Mouse (Mus musculus): ENCODE results near the gene Map7d1. TPM values are rescaled to one million over a fixed set of nuclear protein-coding genes. Genes with fewer than 3 reads are reported as not detected.
A peak's percentile ranks its signal among the peaks of the same experiment; 100 is the strongest.

Map7d1 gene
- 56.2 and 63.2 TPM in 2 replicates for polyA plus RNA-seq (2016; fragmentation: Nextera tagmentation; extraction: Ambion mirVana)

GRCm38 (mm10) chr4:126256131-126256791, at the start of gene Map7d1:
Gene Map7d1 (minus strand): TSS chr4:126256343.
- Histone ChIP-seq H3K27ac (peak within 1 kb of the TSS; percentile 97), H3K36me3 (peaks cover 23% of the 10 kb centered on the region), H3K27me3 (ENCODE audit: low read depth, poor library complexity, severe bottlenecking) (no peaks in the 10 kb centered on the region), H3K4me3 (peak within 1 kb of the TSS; percentile 95), H3K4me1 (peaks cover 88% of the 10 kb centered on the region), H3K9me3 (replicated peaks) (no peaks in the 10 kb centered on the region)
- peak; percentile 90 for DNase-seq (ENCODE audit: low spot score)
- under 1% methylated on average over 59 of the region's 59 CpGs for WGBS

- 94% methylated on average over 1 of the region's 1 CpGs for WGBS
- Histone ChIP-seq H3K4me1 (peaks cover 33% of the 10 kb centered on the region), H3K27ac (no peak overlapping the region), H3K36me3 (no peaks in the 10 kb centered on the region), H3K4me3 (no peak overlapping the region), H3K27me3 (ENCODE audit: low read depth, poor library complexity, severe bottlenecking) (peaks cover 47% of the 10 kb centered on the region), H3K9me3 (replicated peaks) (no peaks in the 10 kb centered on the region)
- no peak for DNase-seq (ENCODE audit: low spot score)
These were observed 49.3 kb upstream of the Map7d1 start for GRCm38 (mm10) chr4:126305428-126305827.

DNA sequence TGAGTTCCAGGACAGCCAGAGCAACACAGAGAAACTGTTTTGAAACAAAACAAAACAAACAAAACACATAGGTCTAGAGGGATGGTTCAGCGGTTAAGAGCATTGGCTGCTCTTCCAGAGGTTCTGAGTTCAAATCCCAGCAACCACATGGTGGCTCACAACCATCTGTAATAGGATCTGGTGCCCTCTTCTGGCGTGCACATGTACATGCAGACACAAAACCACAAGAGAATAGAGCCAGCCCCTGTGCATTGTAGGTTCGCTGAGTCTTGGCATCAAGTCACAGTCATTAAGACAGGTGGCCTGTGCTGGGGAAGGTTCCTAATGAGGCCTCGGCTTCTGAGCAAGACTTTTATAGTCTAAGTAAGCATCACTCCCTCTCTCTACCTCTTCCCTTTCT, 47.7 kb upstream of the Map7d1 start:
- Histone ChIP-seq H3K4me1 (peaks cover 29% of the 10 kb centered on the region), H3K27me3 (ENCODE audit: low read depth, poor library complexity, severe bottlenecking) (peaks cover 59% of the 10 kb centered on the region)
- WGBS, result 49% methylated on average over 4 of the region's 4 CpGs

GRCm38 (mm10) chr4:126301584-126302309, 45.6 kb upstream of the Map7d1 start:
- Histone ChIP-seq H3K27me3 (ENCODE audit: low read depth, poor library complexity, severe bottlenecking) (peaks cover 76% of the 10 kb centered on the region), H3K36me3 (no peaks in the 10 kb centered on the region), H3K9me3 (replicated peaks) (no peaks in the 10 kb centered on the region), H3K4me3 (peak overlapping the region; percentile 56), H3K4me1 (peaks cover 38% of the 10 kb centered on the region), H3K27ac (peak overlapping the region; percentile 77; the same call in 1 of the 2 replicates)
- 2% methylated on average over 27 of the region's 27 CpGs for WGBS
- peak; percentile 54 for DNase-seq (ENCODE audit: low spot score)

More for the DNA sequence above, 47.7 kb upstream of the Map7d1 start:
- no peak overlapping the region for H3K4me3 ChIP-seq
- no peaks in the 10 kb centered on the region for H3K36me3 ChIP-seq
- no peak for DNase-seq (ENCODE audit: low spot score)
- H3K9me3 ChIP-seq (replicated peaks), result no peaks in the 10 kb centered on the region
- no peak overlapping the region for H3K27ac ChIP-seq

DNA sequence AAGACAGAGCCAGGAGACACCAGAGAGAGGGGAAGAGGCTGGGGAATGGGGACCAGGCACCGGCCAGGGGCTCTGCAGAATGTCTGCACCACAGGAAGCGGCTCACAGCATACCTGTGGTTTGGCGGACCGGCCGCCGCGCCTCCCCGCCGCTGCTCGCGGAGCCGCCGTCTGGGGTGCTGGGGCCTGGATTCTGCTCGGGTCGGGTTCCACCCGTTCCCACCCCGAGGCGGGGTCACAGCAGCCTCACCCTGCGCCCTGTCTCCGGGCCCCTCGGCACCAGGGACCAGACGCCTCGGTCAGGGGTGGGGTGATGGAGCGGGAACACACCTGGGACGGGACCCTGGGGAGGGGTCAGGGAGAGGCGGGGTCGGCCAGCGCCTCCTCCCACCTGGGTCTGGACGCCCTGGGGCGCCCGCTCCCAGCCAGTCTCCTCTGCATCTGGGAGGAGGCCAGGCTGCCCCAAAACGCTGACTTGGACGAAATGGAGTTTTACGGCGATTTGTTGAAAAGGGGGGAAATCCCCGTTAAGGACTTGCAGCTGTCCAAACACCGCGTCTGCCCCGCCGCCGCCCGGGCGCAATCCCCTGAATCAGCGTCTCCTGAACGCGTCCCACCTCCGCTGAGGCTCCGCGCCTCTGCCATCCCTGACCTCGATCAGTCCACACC, 44.9 kb upstream of the Map7d1 start:
- Histone ChIP-seq H3K27me3 (ENCODE audit: low read depth, poor library complexity, severe bottlenecking) (peaks cover 83% of the 10 kb centered on the region), H3K4me3 (peak overlapping the region; percentile 56), H3K27ac (peak overlapping the region; percentile 77), H3K4me1 (peaks cover 43% of the 10 kb centered on the region), H3K9me3 (replicated peaks) (no peaks in the 10 kb centered on the region), H3K36me3 (no peaks in the 10 kb centered on the region)
- under 1% methylated on average over 50 of the region's 50 CpGs for WGBS
- DNase-seq (ENCODE audit: low spot score), result peak; percentile 69

DNA sequence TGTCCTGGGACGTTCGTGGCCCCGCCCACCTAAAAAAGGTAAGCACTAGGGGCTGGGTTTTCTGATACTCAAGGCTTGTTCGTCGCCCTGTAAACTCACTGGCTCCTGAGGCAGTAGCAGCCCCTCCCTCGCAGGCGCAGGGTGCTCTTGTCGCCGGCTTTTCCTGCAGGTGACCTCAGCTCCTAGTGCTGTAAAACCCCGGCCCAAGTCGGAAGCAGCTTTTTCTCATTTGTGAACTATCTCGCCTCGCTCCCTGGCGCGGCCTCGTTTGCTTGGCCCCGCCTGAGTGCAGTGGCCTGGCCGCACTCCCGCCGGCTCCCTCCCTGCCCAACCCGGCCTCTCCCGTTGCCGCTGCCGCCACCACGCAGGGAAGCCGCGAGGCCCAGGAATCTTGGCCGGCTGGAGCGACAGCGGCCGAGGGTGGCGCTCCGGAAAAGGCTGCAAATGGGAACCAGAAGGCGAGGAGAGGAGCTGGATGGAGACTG, 40.5 kb upstream of the Map7d1 start:
- Histone ChIP-seq H3K4me3 (peak overlapping the region; percentile 53), H3K4me1 (peaks cover 41% of the 10 kb centered on the region), H3K27me3 (ENCODE audit: low read depth, poor library complexity, severe bottlenecking) (peaks cover 73% of the 10 kb centered on the region), H3K9me3 (replicated peaks) (no peaks in the 10 kb centered on the region), H3K27ac (peak overlapping the region; percentile 85), H3K36me3 (no peaks in the 10 kb centered on the region)
- DNase-seq (ENCODE audit: low spot score), result peak; percentile 83
- WGBS, result under 1% methylated on average over 34 of the region's 34 CpGs

DNA sequence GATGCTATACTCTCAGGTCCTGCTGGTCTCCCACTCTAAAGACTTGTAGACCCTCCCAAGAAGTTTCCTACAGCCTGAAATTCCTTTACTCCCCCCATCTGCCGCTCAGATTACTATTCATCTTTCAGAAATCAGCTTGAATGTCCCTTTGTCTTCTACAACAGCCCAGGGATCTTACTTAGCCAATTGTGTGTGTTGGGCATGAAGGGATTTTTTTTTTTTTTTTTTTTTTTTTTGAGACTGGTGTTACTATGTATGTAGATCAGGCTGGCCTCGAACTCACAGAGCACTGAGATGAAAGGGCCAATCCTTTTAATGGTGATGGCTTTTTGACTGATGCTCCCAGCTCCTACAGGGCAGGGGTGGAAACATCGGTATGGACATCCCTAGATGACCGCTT, 39.8 kb upstream of the Map7d1 start:
- H3K4me1 ChIP-seq, result peaks cover 39% of the 10 kb centered on the region
- no peak for DNase-seq (ENCODE audit: low spot score)
- H3K36me3 ChIP-seq, result no peaks in the 10 kb centered on the region
- peak overlapping the region; percentile 85; the same call in 1 of the 2 replicates for H3K27ac ChIP-seq
- 29% methylated on average over 4 of the region's 4 CpGs for WGBS
- peaks cover 71% of the 10 kb centered on the region for H3K27me3 ChIP-seq (ENCODE audit: low read depth, poor library complexity, severe bottlenecking)
- no peaks in the 10 kb centered on the region for H3K9me3 ChIP-seq (replicated peaks)
- peak overlapping the region; percentile 53 for H3K4me3 ChIP-seq

DNA sequence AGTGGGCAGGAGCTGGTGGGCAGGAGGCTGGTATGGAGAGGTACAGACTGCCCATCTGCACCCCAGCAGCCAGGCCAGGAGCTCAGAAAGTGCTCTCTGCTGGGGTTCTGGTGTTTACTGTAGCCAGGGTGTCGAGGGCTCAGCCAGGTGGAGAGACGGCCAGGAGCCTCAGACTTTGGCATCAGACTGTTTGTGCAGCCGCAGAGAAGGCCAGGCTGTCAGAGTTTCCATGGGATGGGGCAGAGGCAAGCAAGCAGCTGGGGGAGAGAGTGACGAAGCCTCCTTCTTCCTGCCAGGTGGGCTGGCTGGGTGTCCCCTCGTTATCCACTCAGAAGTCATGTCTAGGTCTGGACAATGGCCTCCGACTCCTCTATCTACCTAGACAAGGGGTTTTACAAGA, 39.0 kb upstream of the Map7d1 start:
- Histone ChIP-seq H3K27me3 (ENCODE audit: low read depth, poor library complexity, severe bottlenecking) (peaks cover 71% of the 10 kb centered on the region), H3K27ac (0 out of 2 replicates have a peak overlapping the region, but pooled peaks have one; percentile 19), H3K36me3 (no peaks in the 10 kb centered on the region), H3K4me1 (peaks cover 31% of the 10 kb centered on the region), H3K4me3 (no peak overlapping the region), H3K9me3 (replicated peaks) (no peaks in the 10 kb centered on the region)
- WGBS, result 65% methylated on average over 6 of the region's 6 CpGs
- DNase-seq (ENCODE audit: low spot score), result no peak

GRCm38 (mm10) chr4:126291196-126291595, 35.1 kb upstream of the Map7d1 start:
- no peak overlapping the region for H3K4me3 ChIP-seq
- H3K27ac ChIP-seq, result 0 out of 2 replicates have a peak overlapping the region, but pooled peaks have one; percentile 25
- H3K36me3 ChIP-seq, result no peaks in the 10 kb centered on the region
- peaks cover 30% of the 10 kb centered on the region for H3K4me1 ChIP-seq
- DNase-seq (ENCODE audit: low spot score), result no peak
- no peaks in the 10 kb centered on the region for H3K9me3 ChIP-seq (replicated peaks)
- 46% methylated on average over 13 of the region's 13 CpGs for WGBS
- H3K27me3 ChIP-seq (ENCODE audit: low read depth, poor library complexity, severe bottlenecking), result peaks cover 71% of the 10 kb centered on the region

DNA sequence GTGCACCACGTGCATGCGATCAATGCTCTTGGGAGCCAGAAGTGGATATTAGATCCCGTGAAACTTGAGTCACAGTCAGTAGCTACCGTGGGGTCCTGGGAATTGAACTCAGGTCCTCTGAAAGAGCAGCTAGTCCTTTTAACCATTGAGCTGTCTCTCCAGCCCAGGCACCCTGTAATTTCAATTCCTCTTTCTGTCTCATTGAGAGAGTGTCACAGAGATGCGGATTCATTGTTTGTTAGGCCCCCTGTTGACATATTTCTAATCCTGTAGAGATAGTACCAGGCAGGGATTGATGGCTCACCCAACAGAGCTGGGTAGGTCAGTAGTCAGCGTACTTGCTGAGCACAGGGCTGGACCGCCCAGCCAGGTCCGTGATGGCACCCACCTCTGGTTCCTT, 34.2 kb upstream of the Map7d1 start:
- no peaks in the 10 kb centered on the region for H3K36me3 ChIP-seq
- no peak overlapping the region for H3K27ac ChIP-seq
- 88% methylated on average over 8 of the region's 8 CpGs for WGBS
- no peak for DNase-seq (ENCODE audit: low spot score)
- H3K4me1 ChIP-seq, result peaks cover 27% of the 10 kb centered on the region
- H3K4me3 ChIP-seq, result no peak overlapping the region
- peaks cover 70% of the 10 kb centered on the region for H3K27me3 ChIP-seq (ENCODE audit: low read depth, poor library complexity, severe bottlenecking)
- no peaks in the 10 kb centered on the region for H3K9me3 ChIP-seq (replicated peaks)

DNA sequence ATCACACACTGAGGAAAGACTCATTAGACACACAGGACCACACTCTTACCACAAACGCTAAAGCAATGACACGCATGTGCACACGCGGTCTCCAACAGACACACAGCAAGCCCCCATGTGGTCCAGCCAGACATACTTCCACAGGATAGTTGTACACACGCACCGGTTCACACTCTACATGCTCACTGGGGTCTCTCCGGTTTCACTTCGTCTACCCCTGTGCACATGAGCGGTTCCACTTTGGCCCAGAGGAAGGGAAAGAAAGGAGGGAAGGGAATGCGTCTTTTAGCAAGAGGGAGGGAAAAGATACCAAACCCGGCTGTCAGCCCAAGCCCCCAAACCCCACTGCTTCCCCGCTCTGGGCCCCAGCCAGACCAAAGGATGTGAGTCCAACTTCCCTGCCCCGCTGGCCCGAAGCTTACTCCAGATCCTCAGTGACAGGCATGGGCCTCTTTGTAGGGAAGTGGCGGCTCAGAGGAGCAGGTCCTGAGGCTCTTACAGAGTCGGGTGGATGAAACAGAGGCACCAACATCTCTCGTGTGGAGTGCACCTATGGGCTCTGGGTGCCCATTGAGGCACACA, 32.0 kb upstream of the Map7d1 start:
- Histone ChIP-seq H3K36me3 (no peaks in the 10 kb centered on the region), H3K4me1 (peaks cover 30% of the 10 kb centered on the region), H3K27me3 (ENCODE audit: low read depth, poor library complexity, severe bottlenecking) (peaks cover 81% of the 10 kb centered on the region), H3K9me3 (replicated peaks) (no peaks in the 10 kb centered on the region), H3K27ac (no peak overlapping the region), H3K4me3 (no peak overlapping the region)
- WGBS, result 40% methylated on average over 17 of the region's 17 CpGs
- no peak for DNase-seq (ENCODE audit: low spot score)

GRCm38 (mm10) chr4:126287302-126287995, 31.3 kb upstream of the Map7d1 start:
- no peak overlapping the region for H3K4me3 ChIP-seq
- peaks cover 30% of the 10 kb centered on the region for H3K4me1 ChIP-seq
- H3K27ac ChIP-seq, result no peak overlapping the region
- 40% methylated on average over 11 of the region's 11 CpGs for WGBS
- H3K36me3 ChIP-seq, result no peaks in the 10 kb centered on the region
- H3K9me3 ChIP-seq (replicated peaks), result no peaks in the 10 kb centered on the region
- DNase-seq (ENCODE audit: low spot score), result no peak
- H3K27me3 ChIP-seq (ENCODE audit: low read depth, poor library complexity, severe bottlenecking), result peaks cover 83% of the 10 kb centered on the region
